Mouse (Mus musculus): ENCODE results near the gene Zfyve27. TPM values are rescaled to one million over a fixed set of nuclear protein-coding genes. Genes with fewer than 3 reads are reported as not detected.

Gene Zfyve27
- 10 to 100 TPM; 12.5 to 17.4 TPM for total RNA-seq (2021)
- long read RNA-seq, experiment 1, partial matches to known transcripts: 0 of 22 reads
- long read RNA-seq, experiment 1, other reads (novel, unspliced or antisense): 19 of 22 reads
- long read RNA-seq, experiment 2, partial matches to known transcripts: 0 of 17 reads
- long read RNA-seq, experiment 2, other reads (novel, unspliced or antisense): 17 of 17 reads

DNA sequence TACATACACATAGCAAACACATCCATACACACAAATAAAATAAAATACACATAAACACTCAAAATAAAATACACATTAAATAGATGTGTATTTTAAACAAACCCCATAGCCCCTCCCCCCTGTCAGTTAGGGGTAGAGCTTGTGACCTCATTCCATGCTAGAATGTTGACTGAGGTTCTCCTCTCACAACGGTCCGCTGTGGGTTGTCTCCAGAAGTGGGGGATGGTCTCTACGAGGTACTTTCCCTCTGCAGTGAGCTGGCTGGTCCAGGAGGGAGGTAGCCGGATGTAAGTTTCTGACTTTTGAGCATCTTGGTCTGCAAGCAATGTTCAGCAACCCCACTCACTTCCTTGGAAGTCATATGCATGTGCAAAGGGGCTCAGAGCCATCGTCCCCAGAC is at the start of gene Zfyve27:
Zfyve27 (plus strand) TSS at position 188 of the 400 bp plus-strand sequence.
- DNase-seq: no peak

DNA sequence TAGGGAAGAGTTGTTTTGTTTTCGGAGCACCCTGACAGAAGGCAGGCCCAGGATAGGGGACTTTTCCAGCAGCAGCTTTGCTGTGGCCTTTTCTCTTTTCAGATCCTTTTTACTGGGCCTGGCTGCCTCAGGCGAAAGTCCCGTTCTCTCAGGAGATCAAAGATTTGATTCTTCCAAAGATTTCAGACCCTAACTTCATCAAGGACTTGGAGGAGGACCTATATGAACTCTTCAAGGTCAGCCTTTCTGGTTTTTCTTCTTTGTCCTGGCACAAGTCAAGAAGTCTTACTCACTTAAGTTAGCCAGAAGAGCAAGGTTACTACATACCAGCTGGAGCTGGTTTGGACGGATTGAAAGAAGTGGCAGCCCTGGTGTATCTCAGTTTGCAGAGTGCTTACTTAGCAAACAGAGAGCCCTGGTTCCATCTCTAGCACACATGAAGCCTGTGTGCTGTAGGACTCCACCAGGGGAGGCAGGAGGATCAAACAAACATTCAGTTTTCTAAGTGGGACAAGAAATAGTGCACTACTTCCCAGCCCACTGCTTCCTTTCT is 47.9 kb upstream of the Zfyve27 start:
- no peak for DNase-seq

GRCm38 (mm10) chr19:42118142-42118541 is 45.6 kb upstream of the Zfyve27 start:
- no peak for DNase-seq

DNA sequence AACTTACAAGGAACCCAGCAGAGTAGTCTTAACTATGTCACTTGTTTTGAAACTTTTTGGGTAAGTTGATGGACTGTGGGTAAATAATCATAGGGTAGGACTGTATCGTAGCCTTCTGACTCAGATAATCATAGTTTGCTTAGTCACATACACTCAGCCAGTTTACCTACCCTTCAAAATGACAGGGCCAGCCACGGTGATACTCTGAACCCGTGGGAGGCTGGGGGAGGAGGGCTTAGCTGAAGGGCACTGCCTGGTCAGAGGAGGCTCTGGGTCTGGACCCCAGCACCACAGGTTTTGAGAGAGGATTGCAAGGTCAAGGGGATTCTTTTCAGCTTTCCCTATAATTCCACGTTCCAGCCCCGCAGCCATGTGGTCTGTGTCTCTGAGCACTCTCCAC is 45.2 kb upstream of the Zfyve27 start:
- DNase-seq: no peak

- no peak for DNase-seq
Observed at GRCm38 (mm10) chr19:42120451-42120850, 43.3 kb upstream of the Zfyve27 start.

DNA sequence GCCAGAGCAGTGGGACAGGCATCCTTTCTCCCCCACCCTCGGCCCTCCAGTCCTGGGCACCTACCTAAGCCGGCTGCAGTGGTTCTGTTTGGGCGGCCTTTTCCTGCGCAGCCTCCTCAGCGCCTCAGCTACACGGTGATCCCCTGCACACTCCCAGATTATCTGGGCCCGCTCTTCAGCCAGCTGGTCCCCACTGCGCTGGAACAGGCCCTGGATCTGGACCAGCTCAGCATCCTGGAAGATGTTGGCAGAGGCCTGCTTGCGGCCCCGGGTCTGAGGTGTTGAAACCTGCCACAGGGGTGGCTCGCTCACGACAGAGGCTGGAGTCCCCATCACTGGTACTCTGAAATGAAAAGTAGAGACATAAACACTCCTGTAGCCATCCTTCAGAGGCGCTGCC is 39.1 kb upstream of the Zfyve27 start:
- DNase-seq: no peak

- no peak for DNase-seq
Observed at GRCm38 (mm10) chr19:42125501-42126218, 38.1 kb upstream of the Zfyve27 start.

GRCm38 (mm10) chr19:42126219-42126605 is 37.5 kb upstream of the Zfyve27 start:
- no peak for DNase-seq

GRCm38 (mm10) chr19:42127024-42127423 is 36.7 kb upstream of the Zfyve27 start:
- no peak for DNase-seq

GRCm38 (mm10) chr19:42128052-42128740 is 35.6 kb upstream of the Zfyve27 start:
- no peak for DNase-seq

DNA sequence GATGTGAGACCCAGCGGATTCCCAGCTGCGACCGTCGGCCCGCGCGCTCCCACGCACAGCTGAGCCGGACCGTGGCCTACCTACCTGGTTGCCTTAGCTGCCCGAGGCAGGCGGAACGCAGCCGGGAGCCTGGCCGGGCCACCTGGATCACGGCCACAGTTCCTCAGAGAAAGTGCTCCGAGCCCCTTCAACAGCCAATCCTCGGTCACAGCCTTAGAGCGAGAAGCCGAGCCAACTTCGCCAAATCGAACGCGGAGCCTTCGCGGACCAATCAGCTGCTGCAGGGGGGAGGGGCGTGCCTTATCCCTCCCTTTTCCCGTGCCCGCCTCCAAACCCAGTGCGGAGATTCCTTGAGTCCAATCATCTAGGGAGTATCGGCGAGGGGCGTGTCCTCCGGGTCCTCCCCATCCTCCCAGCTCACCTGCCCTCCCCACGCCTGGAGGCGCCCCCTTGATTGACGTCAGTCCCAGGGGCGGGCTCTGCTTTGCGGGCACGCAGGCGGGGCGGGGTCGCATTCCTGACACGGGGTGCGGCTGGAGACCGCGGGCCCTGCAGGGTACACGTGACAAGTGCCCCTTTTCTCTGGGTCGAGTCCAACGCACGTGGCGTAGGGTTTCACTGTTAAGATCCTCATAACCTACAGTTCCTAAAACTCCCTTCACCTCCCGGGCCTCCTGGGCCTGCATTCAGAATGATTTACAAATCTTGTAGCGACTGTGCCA is 34.8 kb upstream of the Zfyve27 start, which contains the start of gene Avpi1:
Avpi1 (minus strand) TSS at position 273 of the 722 bp plus-strand sequence.
- peak; percentile 92 for DNase-seq

- no peak for DNase-seq
Observed at GRCm38 (mm10) chr19:42129509-42130293, 34.0 kb upstream of the Zfyve27 start.

DNA sequence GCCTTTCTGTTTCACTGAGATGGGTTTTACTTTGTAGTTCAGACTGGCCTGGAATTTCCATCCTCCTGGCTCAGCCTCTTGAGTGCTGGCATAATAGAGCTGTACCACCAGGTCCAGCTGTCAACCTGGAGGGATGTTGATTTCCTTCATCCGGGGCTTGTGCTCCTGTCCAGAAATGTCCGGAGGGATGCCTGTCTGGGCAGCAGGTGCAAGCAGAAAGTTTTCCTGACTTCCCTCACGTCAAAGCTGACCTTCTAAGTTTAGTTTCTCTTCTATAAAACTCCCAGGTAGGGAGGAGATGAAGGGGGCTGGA is 33.5 kb upstream of the Zfyve27 start:
- DNase-seq: no peak

- no peak for DNase-seq
Observed at GRCm38 (mm10) chr19:42131101-42131500, 32.6 kb upstream of the Zfyve27 start.

DNA sequence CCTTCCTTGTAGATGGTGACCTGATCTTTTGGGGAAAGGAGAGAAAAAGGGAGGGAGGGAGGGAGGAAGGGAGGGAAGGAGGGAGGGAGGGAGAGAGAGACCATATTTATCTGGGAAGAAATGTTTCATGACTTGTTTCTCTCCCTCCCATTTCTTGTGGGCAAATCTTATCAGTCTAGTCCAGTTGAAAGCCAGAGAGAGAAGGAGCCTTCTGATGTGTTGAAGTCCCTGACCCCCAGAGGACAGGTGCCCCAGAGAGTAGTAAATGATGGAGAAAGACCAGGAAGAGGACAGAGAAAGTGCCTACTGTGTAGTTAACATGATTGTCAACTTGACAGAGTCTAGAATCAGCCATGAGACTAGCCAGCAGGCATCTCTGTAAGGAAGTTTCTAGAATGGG is 28.7 kb upstream of the Zfyve27 start:
- no peak for DNase-seq

GRCm38 (mm10) chr19:42136126-42136525 is 27.6 kb upstream of the Zfyve27 start:
- DNase-seq: no peak

DNA sequence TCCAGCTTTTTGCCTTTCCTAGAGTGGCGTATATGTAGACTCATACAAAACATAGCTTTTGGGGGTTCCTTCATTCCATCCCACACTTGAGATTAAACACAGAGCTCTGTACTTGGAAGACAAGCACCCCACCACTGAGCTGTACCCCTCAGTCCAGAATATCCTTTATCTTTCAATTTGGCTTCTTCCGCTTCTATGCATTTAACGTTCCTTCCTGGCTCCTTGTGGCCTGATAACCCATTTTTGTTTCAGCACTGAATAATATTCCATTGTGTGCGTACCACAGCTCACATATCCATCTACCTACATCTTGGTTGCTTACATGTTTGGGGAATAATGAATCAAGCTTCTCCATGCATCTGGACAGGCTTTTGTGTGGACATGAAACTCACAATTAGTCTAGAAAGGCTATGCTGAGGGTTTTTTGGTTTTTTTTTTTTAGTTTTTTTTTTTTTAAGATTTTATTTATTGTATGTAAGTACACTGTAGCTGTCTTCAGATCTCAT is 26.5 kb upstream of the Zfyve27 start:
- DNase-seq: no peak

- DNase-seq: no peak
Observed at GRCm38 (mm10) chr19:42138517-42139285, 25.1 kb upstream of the Zfyve27 start.

- DNase-seq: no peak
Observed at GRCm38 (mm10) chr19:42139724-42140517, 23.8 kb upstream of the Zfyve27 start.

DNA sequence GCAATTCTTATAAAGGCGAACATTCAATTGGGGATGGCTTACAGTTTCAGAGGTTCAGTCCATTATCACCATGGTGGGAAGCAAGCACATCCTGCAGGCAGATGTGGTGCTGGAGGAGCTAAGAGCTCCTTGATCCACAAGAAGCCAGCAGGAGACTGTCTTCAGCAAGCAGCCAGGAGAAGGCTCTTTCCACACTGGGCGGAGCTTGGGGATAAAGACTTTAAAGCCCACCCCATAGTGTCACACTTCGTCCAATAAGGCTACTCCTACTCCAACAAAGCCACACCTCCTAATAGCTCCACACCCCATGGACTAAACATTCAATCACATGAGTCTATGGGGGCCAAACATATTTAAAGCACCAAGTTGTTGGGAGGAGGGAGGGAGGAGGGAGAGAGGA is 21.8 kb upstream of the Zfyve27 start:
- no peak for DNase-seq

All from gastrocnemius, postnatal 10 days (tissue).